Mouse (Mus musculus): ENCODE measurements around the gene Ahdc1.

DNA sequence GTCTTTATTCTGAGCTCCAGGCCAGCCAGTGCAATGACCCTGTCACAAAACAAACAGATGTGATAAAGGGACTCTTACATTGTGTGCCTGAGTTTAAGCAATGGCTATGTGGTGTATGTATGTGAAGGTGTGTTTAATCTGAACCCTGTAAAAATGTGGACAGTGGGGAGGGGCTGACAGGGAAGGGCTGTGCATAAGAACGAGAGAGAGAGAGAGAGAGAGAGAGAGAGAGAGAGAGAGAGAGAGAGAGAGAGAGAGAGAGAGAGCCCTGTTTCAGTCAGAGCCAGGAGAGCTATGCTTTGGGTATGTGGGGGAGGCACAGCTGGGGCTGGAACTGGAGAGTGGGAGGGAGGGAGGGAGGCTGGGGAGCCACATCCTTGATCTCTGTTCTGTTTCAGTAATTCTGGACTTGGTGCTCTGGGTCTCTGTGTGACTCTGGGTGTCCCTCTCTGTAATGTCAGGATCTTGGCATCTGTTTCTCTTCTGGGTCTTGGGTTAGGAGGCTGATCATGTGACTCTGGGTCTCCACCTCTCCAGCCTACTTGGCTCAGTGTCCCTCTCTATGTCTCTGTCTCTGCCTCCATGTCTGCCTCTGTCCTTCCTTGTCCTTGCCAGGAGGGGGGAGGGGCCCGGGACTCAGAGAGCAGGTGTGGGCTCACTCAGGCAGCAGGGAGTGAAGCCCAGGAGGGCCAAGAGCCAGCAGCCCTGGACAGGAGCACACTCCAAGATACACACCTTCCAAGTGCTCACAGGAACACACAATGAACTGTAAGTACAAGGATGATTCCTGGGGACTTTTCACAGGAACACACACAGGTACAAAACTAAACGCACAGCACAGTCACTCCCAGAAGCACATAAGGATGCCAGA, 73.2 kb downstream of the Ahdc1 start:
- TF ChIP-seq CTCF (IDR thresholded peaks at IDR 0.05 in 2 of 3, conservative IDR thresholded peaks at IDR 0.05 in 1 of 3; ENCODE audit: control insufficient read depth in 1 of 3, insufficient read depth in 1 of 3, low read depth in 2 of 3, low read length in 3 of 3, poor library complexity in 1 of 3, severe bottlenecking in 1 of 3) (no peak), POLR2A (IDR thresholded peaks at IDR 0.05; ENCODE audit: control insufficient read depth in 1 of 2, insufficient read depth in 1 of 2, low read depth in 1 of 2, low read length in 2 of 2, poor library complexity in 1 of 2) (no peak), ZNF384 (IDR thresholded peaks at IDR 0.05; ENCODE audit: low read depth, low read length) (no peak), MYB (IDR thresholded peaks at IDR 0.05; ENCODE audit: low read depth, low read length) (no peak), NRF1 (IDR thresholded peaks at IDR 0.05; ENCODE audit: insufficient read depth, low read depth, low read length, poor library complexity, severe bottlenecking) (no peak), MAX (IDR thresholded peaks at IDR 0.05; ENCODE audit: low read length) (no peak), MAFK (IDR thresholded peaks at IDR 0.05; ENCODE audit: borderline replicate concordance, low read depth, low read length) (no peak), ZC3H11A (IDR thresholded peaks at IDR 0.05; ENCODE audit: low read depth, low read length) (no peak), USF1 (IDR thresholded peaks at IDR 0.05; ENCODE audit: low read depth, low read length) (peak; percentile 38; the same call in 1 of the 2 replicates)

All from MEL (cell line).